Mouse (Mus musculus) midbrain, embryonic 16.5 days (tissue): ENCODE measurements at regions not wholly inside any gene's neighbourhood (a gene's known extent, or its start where the extent isn't known, plus 50 kb on each side); places are given as distances from the start of the nearest gene placed in this dataset.

ENCODE experiments used
- ATAC-seq: fragments of 200-750 bp; cut with Nextera tagmentation; 2 replicates; pipeline ENCODE4 v1.8.0; 2017; ENCODE audit warnings: moderate TSS enrichment
- H3K27ac ChIP-seq: fragments of 300-500 bp; sonication (generic); 2 replicates; pipeline ENCODE4 v1.5.1; 2014; ENCODE audit warnings: mild to moderate bottlenecking, low read length, mixed read lengths
- H3K27me3 ChIP-seq: fragments of 300-500 bp; sonication (generic); 2 replicates; pipeline ENCODE4 v1.6.1; 2014; ENCODE audit warnings: low read depth, low read length, mixed read lengths; ENCODE audit not compliant: control insufficient read depth, insufficient read depth
- H3K36me3 ChIP-seq: fragments of 300-500 bp; sonication (generic); 2 replicates; pipeline ENCODE4 v1.6.1; 2014; ENCODE audit warnings: mild to moderate bottlenecking, low read length, moderate library complexity, mixed read lengths; ENCODE audit not compliant: control insufficient read depth, insufficient read depth
- H3K4me1 ChIP-seq: fragments of 300-500 bp; sonication (generic); 2 replicates; pipeline ENCODE4 v1.6.1; 2014; ENCODE audit warnings: mild to moderate bottlenecking, low read length, mixed read lengths; ENCODE audit not compliant: control insufficient read depth, insufficient read depth
- H3K4me2 ChIP-seq: fragments of 300-500 bp; sonication (generic); 2 replicates; pipeline ENCODE4 v1.6.1; 2014; ENCODE audit warnings: mild to moderate bottlenecking, low read length, mixed read lengths
- H3K4me3 ChIP-seq: fragments of 300-500 bp; sonication (generic); 2 replicates; pipeline ENCODE4 v1.5.1; 2014; ENCODE audit warnings: low read depth, mild to moderate bottlenecking, low read length, moderate library complexity, mixed read lengths
- H3K9ac ChIP-seq: fragments of 300-500 bp; sonication (generic); 2 replicates; pipeline ENCODE4 v1.6.1; 2014; ENCODE audit warnings: low read depth, low read length, mixed read lengths
- H3K9me3 ChIP-seq: fragments of 300-500 bp; sonication (generic); replicated peaks from 2 replicates; pipeline ENCODE4 v1.6.1; 2014; ENCODE audit warnings: mild to moderate bottlenecking, low read length, mixed read lengths; ENCODE audit not compliant: control insufficient read depth, poor library complexity, severe bottlenecking
- WGBS: fragments of 180-500 bp; shearing (Covaris S2); extraction: QIAGEN DNeasy Blood & Tissue Kit; methylation state at CpG from one replicate; pipeline ENCODE4 v1.1.7; 2014; 5-methylcytosine and 5-hydroxymethylcytosine counted together

GRCm38 (mm10) chr3:38129167-38129500, 355.5 kb downstream of the Ankrd50 start:
- no peak overlapping the region for H3K4me2 ChIP-seq
- no peaks in the 10 kb centered on the region for H3K4me1 ChIP-seq
- no peak overlapping the region for H3K27ac ChIP-seq
- H3K27me3 ChIP-seq = no peaks in the 10 kb centered on the region
- no peaks in the 10 kb centered on the region for H3K36me3 ChIP-seq
- no peaks in the 10 kb centered on the region for H3K9me3 ChIP-seq
- WGBS = 90% methylated on average over 2 of the region's 2 CpGs
- no peak overlapping the region for H3K9ac ChIP-seq
- ATAC-seq = no peak
- H3K4me3 ChIP-seq = no peak overlapping the region

GRCm38 (mm10) chr3:38128486-38129166, 356.0 kb downstream of the Ankrd50 start:
- no peaks in the 10 kb centered on the region for H3K4me1 ChIP-seq
- no peak overlapping the region for H3K4me3 ChIP-seq
- H3K27ac ChIP-seq = no peak overlapping the region
- 86% methylated on average over 5 of the region's 5 CpGs for WGBS
- H3K27me3 ChIP-seq = no peaks in the 10 kb centered on the region
- no peaks in the 10 kb centered on the region for H3K36me3 ChIP-seq
- no peaks in the 10 kb centered on the region for H3K9me3 ChIP-seq
- no peak overlapping the region for H3K9ac ChIP-seq
- no peak overlapping the region for H3K4me2 ChIP-seq
- ATAC-seq = no peak

GRCm38 (mm10) chr3:38116071-38116787, 368.4 kb downstream of the Ankrd50 start:
- Histone ChIP-seq H3K27me3 (no peaks in the 10 kb centered on the region), H3K4me3 (no peak overlapping the region), H3K4me2 (no peak overlapping the region), H3K9me3 (no peaks in the 10 kb centered on the region), H3K27ac (no peak overlapping the region), H3K4me1 (no peaks in the 10 kb centered on the region), H3K9ac (no peak overlapping the region), H3K36me3 (no peaks in the 10 kb centered on the region)
- ATAC-seq = no peak
- 71% methylated on average over 7 of the region's 7 CpGs for WGBS

GRCm38 (mm10) chr3:38112568-38112967, 372.1 kb downstream of the Ankrd50 start:
- Histone ChIP-seq H3K27me3 (no peaks in the 10 kb centered on the region), H3K4me3 (no peak overlapping the region), H3K9ac (no peak overlapping the region), H3K36me3 (no peaks in the 10 kb centered on the region), H3K4me1 (no peaks in the 10 kb centered on the region), H3K9me3 (no peaks in the 10 kb centered on the region), H3K4me2 (no peak overlapping the region), H3K27ac (no peak overlapping the region)
- ATAC-seq = no peak
- WGBS = 87% methylated on average over 3 of the region's 3 CpGs

GRCm38 (mm10) chr3:38105022-38105857, 379.4 kb downstream of the Ankrd50 start:
- no peak overlapping the region for H3K9ac ChIP-seq
- no peaks in the 10 kb centered on the region for H3K36me3 ChIP-seq
- no peaks in the 10 kb centered on the region for H3K9me3 ChIP-seq
- H3K27ac ChIP-seq = no peak overlapping the region
- no peaks in the 10 kb centered on the region for H3K4me1 ChIP-seq
- WGBS = 76% methylated on average over 4 of the region's 4 CpGs
- ATAC-seq = no peak
- H3K4me3 ChIP-seq = no peak overlapping the region
- no peak overlapping the region for H3K4me2 ChIP-seq
- H3K27me3 ChIP-seq = no peaks in the 10 kb centered on the region

- Histone ChIP-seq H3K4me2 (no peak overlapping the region), H3K9me3 (no peaks in the 10 kb centered on the region), H3K4me3 (no peak overlapping the region), H3K27ac (no peak overlapping the region), H3K36me3 (no peaks in the 10 kb centered on the region), H3K4me1 (no peaks in the 10 kb centered on the region), H3K27me3 (no peaks in the 10 kb centered on the region), H3K9ac (no peak overlapping the region)
- WGBS = 90% methylated on average over 3 of the region's 3 CpGs
- ATAC-seq = no peak
Observed at GRCm38 (mm10) chr3:38104418-38104817, 380.1 kb upstream of the Gm5148 start.

- ATAC-seq = no peak
- Histone ChIP-seq H3K9me3 (no peaks in the 10 kb centered on the region), H3K4me2 (no peak overlapping the region), H3K27ac (no peak overlapping the region), H3K36me3 (no peaks in the 10 kb centered on the region), H3K9ac (no peak overlapping the region), H3K27me3 (no peaks in the 10 kb centered on the region), H3K4me3 (no peak overlapping the region), H3K4me1 (no peaks in the 10 kb centered on the region)
- 88% methylated on average over 1 of the region's 1 CpGs for WGBS
Observed at GRCm38 (mm10) chr3:38102985-38103384, 378.7 kb upstream of the Gm5148 start.

DNA sequence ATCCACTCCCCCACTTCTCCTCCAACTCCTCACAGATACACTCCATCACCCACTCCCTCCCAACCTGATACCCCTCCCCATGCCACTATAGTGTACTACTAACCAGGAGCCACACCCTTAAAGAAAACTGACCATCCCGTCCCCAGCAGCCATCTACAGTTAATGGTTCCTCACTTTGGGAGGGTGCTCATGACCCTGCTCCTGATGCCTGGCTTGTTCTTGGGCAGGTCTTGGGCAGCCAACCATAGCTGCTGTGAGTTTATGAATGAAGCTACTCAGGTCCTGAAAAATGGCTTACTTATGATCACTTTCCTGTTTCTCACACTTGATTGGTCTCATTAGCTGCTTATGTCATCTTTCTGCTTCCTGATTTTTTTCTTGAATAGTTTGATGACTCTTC, 377.9 kb upstream of the Gm5148 start:
- 94% methylated on average over 1 of the region's 1 CpGs for WGBS
- Histone ChIP-seq H3K4me2 (no peak overlapping the region), H3K4me3 (no peak overlapping the region), H3K27me3 (no peaks in the 10 kb centered on the region), H3K9ac (no peak overlapping the region), H3K9me3 (no peaks in the 10 kb centered on the region), H3K27ac (no peak overlapping the region), H3K36me3 (no peaks in the 10 kb centered on the region), H3K4me1 (no peaks in the 10 kb centered on the region)
- ATAC-seq = no peak
